Mouse (Mus musculus) midbrain, embryonic 15.5 days (tissue): ENCODE measurements around the gene Gm20458. TPM values are rescaled to one million over a fixed set of nuclear protein-coding genes. Genes with fewer than 3 reads are reported as not detected.

Experiments used
- polyA plus RNA-seq: library from polyadenylated mRNA; unstranded; fragments of >200 nt; fragmentation: Nextera tagmentation; extraction: Ambion mirVana; gene quantifications from 2 replicates; pipeline ENCODE4 v1.2.1, GENCODE M21; 2015

Gm20458 gene
- polyA plus RNA-seq, 1 experiment from 2014 or later: 2.4 TPM

Other genes with a start within 250 kb of the Gm20458 start
- not detected in 2 replicates for gene Wfdc15b, start 239.3 kb upstream of the Gm20458 start, polyA plus RNA-seq
- not detected in 2 replicates for gene Svs2, start 222.5 kb upstream of the Gm20458 start, polyA plus RNA-seq
- not detected in 2 replicates for gene Svs3b, start 204.3 kb upstream of the Gm20458 start, polyA plus RNA-seq
- not detected in 2 replicates for gene Svs4, start 182.5 kb upstream of the Gm20458 start, polyA plus RNA-seq
- gene Svs3a, start 171.7 kb upstream of the Gm20458 start, polyA plus RNA-seq: not detected in 2 replicates
- not detected in 2 replicates for gene Svs6, start 144.2 kb upstream of the Gm20458 start, polyA plus RNA-seq
- not detected in 2 replicates for gene Svs5, start 128.2 kb upstream of the Gm20458 start, polyA plus RNA-seq
- not detected in 2 replicates for gene Slpi, start 71.9 kb upstream of the Gm20458 start, polyA plus RNA-seq
- 0.05 TPM in 1 of 2 replicates, not detected in the other for gene Rbpjl, start 57.8 kb upstream of the Gm20458 start, polyA plus RNA-seq
- gene Matn4, start 55.8 kb upstream of the Gm20458 start, polyA plus RNA-seq: 0.65 and 0.89 TPM in 2 replicates
- gene Sdc4, start 17.1 kb upstream of the Gm20458 start, polyA plus RNA-seq: 6.7 and 7.1 TPM in 2 replicates
- gene Sys1, start 4.0 kb upstream of the Gm20458 start, polyA plus RNA-seq: 87.9 and 90.5 TPM in 2 replicates
- gene Trp53tg5, start 12.8 kb downstream of the Gm20458 start, polyA plus RNA-seq: not detected in 2 replicates
- gene Dbndd2, start 25.1 kb downstream of the Gm20458 start, polyA plus RNA-seq: 19.2 and 19.5 TPM in 2 replicates
- 97.7 and 101 TPM in 2 replicates for gene Pigt, start 36.6 kb downstream of the Gm20458 start, polyA plus RNA-seq
- gene Wfdc2, start 101.4 kb downstream of the Gm20458 start, polyA plus RNA-seq: 2.6 and 3.2 TPM in 2 replicates
- not detected in 2 replicates for gene Spint3, start 112.5 kb downstream of the Gm20458 start, polyA plus RNA-seq
- gene Wfdc6a, start 124.5 kb downstream of the Gm20458 start, polyA plus RNA-seq: not detected in 2 replicates
- not detected in 2 replicates for gene Eppin, start 132.6 kb downstream of the Gm20458 start, polyA plus RNA-seq
- not detected in 2 replicates for gene Wfdc6b, start 152.6 kb downstream of the Gm20458 start, polyA plus RNA-seq
- not detected in 2 replicates for gene Wfdc8, start 152.7 kb downstream of the Gm20458 start, polyA plus RNA-seq
- not detected in 2 replicates for gene Wfdc16, start 177.8 kb downstream of the Gm20458 start, polyA plus RNA-seq
- not detected in 2 replicates for gene Wfdc10, start 195.1 kb downstream of the Gm20458 start, polyA plus RNA-seq
- gene Wfdc9, start 195.6 kb downstream of the Gm20458 start, polyA plus RNA-seq: 0.34 TPM in 1 of 2 replicates, not detected in the other
- not detected in 2 replicates for gene Wfdc11, start 213.1 kb downstream of the Gm20458 start, polyA plus RNA-seq
- gene Wfdc13, start 224.1 kb downstream of the Gm20458 start, polyA plus RNA-seq: not detected in 2 replicates
- not detected in 2 replicates for gene Spint4, start 237.5 kb downstream of the Gm20458 start, polyA plus RNA-seq